Mouse (Mus musculus): ENCODE results near the gene Trp63. TPM values are rescaled to one million over a fixed set of nuclear protein-coding genes. Genes with fewer than 3 reads are reported as not detected.

Gene Trp63
- polyA plus RNA-seq, 1 experiment from 2014 or later = 0.17 TPM

DNA sequence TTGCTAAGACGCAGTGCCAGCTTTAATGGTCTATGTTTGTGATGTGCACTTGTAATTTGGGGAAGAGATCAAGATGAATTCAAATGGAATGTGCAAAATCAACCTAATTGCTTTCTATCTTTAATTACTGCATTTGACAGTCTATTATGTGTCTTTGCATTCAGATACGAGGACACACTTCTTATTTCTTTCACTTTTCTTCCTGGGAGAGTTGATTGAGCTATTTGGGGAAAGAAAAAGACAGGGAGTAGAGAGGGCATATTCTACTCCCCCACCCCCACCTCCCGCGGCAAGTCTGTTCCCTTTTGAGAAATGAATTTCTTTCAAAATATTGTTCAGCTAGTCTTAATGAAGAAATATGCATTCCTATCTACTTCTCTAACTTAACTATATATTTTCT, 149.0 kb downstream of the Trp63 start:
- no peaks in the 10 kb centered on the region for H3K27me3 ChIP-seq (replicated peaks; ENCODE audit: insufficient read depth, low read length)
- H3K36me3 ChIP-seq (ENCODE audit: insufficient read depth, low read length) = no peaks in the 10 kb centered on the region
- no peak overlapping the region for H3K4me3 ChIP-seq (ENCODE audit: low read depth, low read length)
- H3K4me1 ChIP-seq (ENCODE audit: insufficient read depth, low read depth, low read length) = no peaks in the 10 kb centered on the region
- DNase-seq (ENCODE audit: low spot score) = no peak
- TF ChIP-seq CTCF (IDR thresholded peaks at IDR 0.05) (no peak), EP300 (IDR thresholded peaks at IDR 0.05) (no peak)
- H3K9ac ChIP-seq (replicated peaks; ENCODE audit: low read depth) = no peak overlapping the region
- 85% methylated on average over 4 of the region's 4 CpGs for WGBS
- H3K27ac ChIP-seq (ENCODE audit: low read length) = no peak overlapping the region
- ATAC-seq = no peak
- H3K4me2 ChIP-seq (replicated peaks; ENCODE audit: low read depth, low read length) = no peak overlapping the region
- H3K9me3 ChIP-seq (ENCODE audit: low read length) = no peaks in the 10 kb centered on the region

DNA sequence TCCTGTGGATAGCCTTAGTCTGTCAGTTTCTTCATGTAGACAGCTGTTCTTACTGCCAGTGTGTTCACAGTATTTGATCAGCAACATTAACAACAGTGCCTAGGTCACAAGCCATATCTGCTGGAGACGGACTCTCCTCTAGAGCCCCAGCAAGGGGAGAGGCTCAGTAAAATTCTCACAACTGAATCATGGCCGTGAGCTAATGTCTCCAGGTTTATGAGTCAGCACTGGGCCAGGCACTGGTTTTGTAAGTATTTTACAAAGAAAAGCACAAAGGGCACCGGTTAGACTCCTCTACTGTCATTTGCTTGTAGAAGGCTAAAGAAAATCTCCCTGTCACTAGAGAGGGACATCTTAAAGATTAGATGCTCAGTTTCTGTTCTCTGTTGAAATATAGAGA, 151.7 kb downstream of the Trp63 start:
- Histone ChIP-seq H3K4me3 (ENCODE audit: low read depth, low read length) (no peak overlapping the region), H3K9me3 (ENCODE audit: low read length) (no peaks in the 10 kb centered on the region), H3K27me3 (replicated peaks; ENCODE audit: insufficient read depth, low read length) (no peaks in the 10 kb centered on the region), H3K4me2 (replicated peaks; ENCODE audit: low read depth, low read length) (no peak overlapping the region), H3K27ac (ENCODE audit: low read length) (no peak overlapping the region), H3K36me3 (ENCODE audit: insufficient read depth, low read length) (no peaks in the 10 kb centered on the region), H3K9ac (replicated peaks; ENCODE audit: low read depth) (no peak overlapping the region), H3K4me1 (ENCODE audit: insufficient read depth, low read depth, low read length) (no peaks in the 10 kb centered on the region)
- DNase-seq (ENCODE audit: low spot score) = no peak
- no peak for ATAC-seq
- TF ChIP-seq CTCF (IDR thresholded peaks at IDR 0.05) (no peak), EP300 (IDR thresholded peaks at IDR 0.05) (no peak)
- WGBS = 89% methylated on average over 3 of the region's 3 CpGs

DNA sequence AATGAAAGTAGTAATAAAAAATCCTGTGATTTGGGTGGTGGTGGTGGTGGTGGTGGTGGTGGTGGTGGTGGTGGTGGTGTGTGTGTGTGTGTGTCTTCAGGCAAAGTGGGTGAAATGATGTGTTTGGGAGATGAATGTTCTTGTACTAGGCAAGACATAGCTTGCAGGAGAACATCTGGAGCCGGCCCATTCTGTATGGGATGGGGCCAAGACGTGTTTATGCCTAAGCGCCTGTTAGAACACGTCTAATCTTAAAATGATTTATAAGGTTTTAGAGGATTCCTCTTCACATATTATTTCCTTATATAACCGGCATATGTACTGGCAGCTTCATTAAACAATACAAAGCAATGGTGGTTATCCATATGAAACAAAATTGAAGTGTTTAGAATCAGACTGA, 152.2 kb downstream of the Trp63 start:
- Histone ChIP-seq H3K36me3 (ENCODE audit: insufficient read depth, low read length) (no peaks in the 10 kb centered on the region), H3K4me1 (ENCODE audit: insufficient read depth, low read depth, low read length) (no peaks in the 10 kb centered on the region), H3K4me2 (replicated peaks; ENCODE audit: low read depth, low read length) (no peak overlapping the region), H3K9me3 (ENCODE audit: low read length) (no peaks in the 10 kb centered on the region), H3K27me3 (replicated peaks; ENCODE audit: insufficient read depth, low read length) (no peaks in the 10 kb centered on the region), H3K4me3 (ENCODE audit: low read depth, low read length) (no peak overlapping the region), H3K9ac (replicated peaks; ENCODE audit: low read depth) (no peak overlapping the region), H3K27ac (ENCODE audit: low read length) (no peak overlapping the region)
- ATAC-seq (no peak), DNase-seq (ENCODE audit: low spot score) (no peak)
- 49% methylated on average over 5 of the region's 5 CpGs for WGBS
- TF ChIP-seq CTCF (IDR thresholded peaks at IDR 0.05) = no peak

DNA sequence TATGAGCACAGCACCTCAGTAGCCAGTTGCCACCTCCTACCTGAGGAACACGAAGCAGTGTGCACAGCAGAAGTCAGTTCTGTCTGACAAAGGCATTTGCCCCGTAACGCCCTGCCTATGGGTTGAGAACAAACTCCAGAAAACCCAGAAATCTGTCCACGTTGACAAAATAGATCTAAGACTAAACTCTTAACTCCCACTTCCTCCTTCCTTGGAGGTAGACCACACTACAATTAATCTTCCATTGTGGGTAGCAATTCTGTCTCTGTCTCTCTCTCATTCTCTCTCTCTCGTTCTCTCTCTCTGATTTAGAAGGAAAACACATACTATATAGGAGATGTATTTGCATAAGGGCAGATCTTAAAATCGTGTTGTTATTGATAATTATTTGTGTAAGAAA, 159.4 kb downstream of the Trp63 start:
- Histone ChIP-seq H3K27ac (ENCODE audit: low read length) (no peak overlapping the region), H3K36me3 (ENCODE audit: insufficient read depth, low read length) (no peaks in the 10 kb centered on the region), H3K9me3 (ENCODE audit: low read length) (no peaks in the 10 kb centered on the region), H3K9ac (replicated peaks; ENCODE audit: low read depth) (no peak overlapping the region), H3K4me3 (ENCODE audit: low read depth, low read length) (no peak overlapping the region), H3K27me3 (replicated peaks; ENCODE audit: insufficient read depth, low read length) (no peaks in the 10 kb centered on the region), H3K4me2 (replicated peaks; ENCODE audit: low read depth, low read length) (no peak overlapping the region), H3K4me1 (ENCODE audit: insufficient read depth, low read depth, low read length) (no peaks in the 10 kb centered on the region)
- 66% methylated on average over 6 of the region's 6 CpGs for WGBS
- ATAC-seq (no peak), DNase-seq (ENCODE audit: low spot score) (no peak)
- TF ChIP-seq CTCF (IDR thresholded peaks at IDR 0.05) = no peak
- TF ChIP-seq EP300 (IDR thresholded peaks at IDR 0.05) = no peak

DNA sequence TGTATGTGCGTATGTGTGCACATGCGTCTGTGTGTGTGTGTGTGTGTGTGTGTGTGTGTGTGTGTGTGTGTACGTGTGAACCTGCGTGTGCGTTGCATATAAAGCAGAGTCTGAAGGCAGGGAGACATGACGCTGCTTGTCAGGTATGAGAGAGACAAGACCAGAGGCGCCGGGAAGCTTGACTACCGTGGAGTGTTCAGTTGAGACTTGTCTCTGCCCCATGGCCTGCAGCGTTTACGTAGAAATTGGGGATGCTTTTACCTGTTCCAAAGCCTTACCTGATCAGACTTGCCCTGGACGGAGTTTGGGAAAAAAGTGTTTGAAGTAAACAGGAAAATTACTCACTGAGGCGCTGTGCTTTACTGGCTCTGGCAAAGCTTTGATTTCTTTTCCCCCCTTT, 160.1 kb downstream of the Trp63 start:
- Histone ChIP-seq H3K9ac (replicated peaks; ENCODE audit: low read depth) (no peak overlapping the region), H3K27ac (ENCODE audit: low read length) (no peak overlapping the region), H3K4me3 (ENCODE audit: low read depth, low read length) (no peak overlapping the region), H3K27me3 (replicated peaks; ENCODE audit: insufficient read depth, low read length) (no peaks in the 10 kb centered on the region), H3K4me1 (ENCODE audit: insufficient read depth, low read depth, low read length) (no peaks in the 10 kb centered on the region), H3K9me3 (ENCODE audit: low read length) (no peaks in the 10 kb centered on the region), H3K4me2 (replicated peaks; ENCODE audit: low read depth, low read length) (no peak overlapping the region), H3K36me3 (ENCODE audit: insufficient read depth, low read length) (no peaks in the 10 kb centered on the region)
- TF ChIP-seq CTCF (IDR thresholded peaks at IDR 0.05) (no peak), EP300 (IDR thresholded peaks at IDR 0.05) (no peak)
- DNase-seq (ENCODE audit: low spot score) (no peak), ATAC-seq (no peak)
- 86% methylated on average over 13 of the region's 13 CpGs for WGBS

DNA sequence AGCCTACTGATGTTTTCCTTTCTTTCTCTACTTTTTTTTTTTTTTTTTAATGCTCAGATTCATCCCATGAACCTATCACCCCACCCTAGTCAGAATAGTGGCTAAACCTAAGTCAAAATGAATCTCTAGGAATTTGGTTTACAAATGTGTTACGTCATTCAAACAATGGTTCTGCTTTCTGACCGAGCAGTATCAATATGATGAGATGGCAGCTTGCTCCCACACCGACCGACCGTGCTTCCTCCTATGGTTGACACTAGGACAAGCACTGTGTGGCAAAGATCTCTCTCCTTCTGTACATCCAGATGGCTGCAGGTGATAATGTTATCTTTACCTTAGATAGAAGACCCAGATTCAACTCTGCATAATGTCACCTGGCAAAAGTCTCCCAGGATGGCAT, 163.0 kb downstream of the Trp63 start:
- H3K9me3 ChIP-seq (ENCODE audit: low read length) = no peaks in the 10 kb centered on the region
- peaks cover 4% of the 10 kb centered on the region; the same call in 1 of the 2 replicates for H3K4me1 ChIP-seq (ENCODE audit: insufficient read depth, low read depth, low read length)
- ATAC-seq (no peak), DNase-seq (ENCODE audit: low spot score) (no peak)
- no peaks in the 10 kb centered on the region for H3K36me3 ChIP-seq (ENCODE audit: insufficient read depth, low read length)
- no peaks in the 10 kb centered on the region for H3K27me3 ChIP-seq (replicated peaks; ENCODE audit: insufficient read depth, low read length)
- no peak for TF ChIP-seq CTCF (IDR thresholded peaks at IDR 0.05)
- TF ChIP-seq EP300 (IDR thresholded peaks at IDR 0.05) = no peak
- no peak overlapping the region for H3K27ac ChIP-seq (ENCODE audit: low read length)
- H3K9ac ChIP-seq (replicated peaks; ENCODE audit: low read depth) = no peak overlapping the region
- no peak overlapping the region for H3K4me3 ChIP-seq (ENCODE audit: low read depth, low read length)
- H3K4me2 ChIP-seq (replicated peaks; ENCODE audit: low read depth, low read length) = no peak overlapping the region
- WGBS = 83% methylated on average over 5 of the region's 5 CpGs

DNA sequence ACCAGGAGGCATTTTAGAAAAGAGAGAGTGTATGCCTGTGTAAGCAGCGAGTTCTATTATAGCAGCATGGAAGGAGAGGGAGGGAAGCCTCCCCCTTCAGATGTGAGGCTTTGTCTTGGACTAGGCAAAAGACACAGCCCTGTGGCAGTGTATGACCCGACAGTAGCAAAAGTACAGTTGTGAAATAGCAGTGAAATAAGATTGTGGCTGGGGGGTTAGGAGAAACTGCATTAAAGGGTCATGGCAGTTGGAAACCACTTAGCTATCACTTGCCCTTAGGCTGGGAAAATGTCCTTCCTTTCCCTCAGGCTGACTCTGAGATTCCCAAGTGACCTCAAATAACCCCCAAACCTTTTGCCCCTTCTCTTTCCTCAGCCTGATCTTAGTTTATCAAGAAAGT, 164.9 kb downstream of the Trp63 start:
- Histone ChIP-seq H3K4me2 (replicated peaks; ENCODE audit: low read depth, low read length) (no peak overlapping the region), H3K4me3 (ENCODE audit: low read depth, low read length) (no peak overlapping the region), H3K4me1 (ENCODE audit: insufficient read depth, low read depth, low read length) (peaks cover 4% of the 10 kb centered on the region; the same call in 1 of the 2 replicates), H3K27ac (ENCODE audit: low read length) (no peak overlapping the region), H3K9ac (replicated peaks; ENCODE audit: low read depth) (no peak overlapping the region), H3K36me3 (ENCODE audit: insufficient read depth, low read length) (no peaks in the 10 kb centered on the region), H3K27me3 (replicated peaks; ENCODE audit: insufficient read depth, low read length) (no peaks in the 10 kb centered on the region), H3K9me3 (ENCODE audit: low read length) (no peaks in the 10 kb centered on the region)
- no peak for TF ChIP-seq EP300 (IDR thresholded peaks at IDR 0.05)
- TF ChIP-seq CTCF (IDR thresholded peaks at IDR 0.05) = no peak
- 60% methylated on average over 2 of the region's 2 CpGs for WGBS
- ATAC-seq (no peak), DNase-seq (ENCODE audit: low spot score) (no peak)

Measured in lung, postnatal 0 days (tissue).